In the genomic region with DNA sequence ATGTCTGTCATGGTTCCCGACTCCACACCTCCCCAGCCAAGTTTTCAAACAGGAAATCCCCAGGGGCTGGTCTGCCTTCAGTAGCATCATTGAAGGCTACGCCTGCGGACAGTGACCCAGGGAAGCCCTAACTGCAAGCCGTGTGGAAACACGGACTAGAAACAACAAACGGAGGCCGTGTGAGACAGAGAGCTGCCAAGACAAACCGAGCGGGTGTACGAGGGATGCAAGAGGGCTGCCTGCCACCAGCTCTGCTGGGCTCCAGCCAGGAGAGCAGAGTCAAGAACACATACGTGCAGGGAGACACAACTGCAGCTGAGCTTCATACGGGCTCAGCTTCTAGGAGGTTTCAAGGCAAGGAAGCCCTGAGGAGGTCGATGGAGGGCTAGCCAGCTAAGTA, we compare ENCODE assay signal across 13 mouse cellular contexts. TPM values are rescaled to one million over a fixed set of nuclear protein-coding genes. Genes with fewer than 3 reads are reported as not detected.
DNase-seq lines count a peak whose midpoint lies in the region; ATAC-seq lines count a peak whose summit lies in the region.
"Had no signal": no experiment of that assay in that cellular context is flagged by ENCODE, and none has a peak within 500 bp of the region (broad histone marks: within the 10 kb centered on the region; RNA-seq: fewer than 3 reads in every experiment).

No protein-coding gene starts in this region.

- H3K27me3 ChIP-seq in heart, embryonic 10.5 days (ENCODE audit: insufficient read depth, poor library complexity, severe bottlenecking) = no peaks in the 10 kb centered on the region
- H3K27me3 ChIP-seq in lung, embryonic 15.5 days = no peaks in the 10 kb centered on the region
- 0 out of 2 replicates have a peak, but pooled peaks cover 6% of the 10 kb centered on the region for H3K27me3 ChIP-seq in heart, embryonic 13.5 days (replicated peaks)
- H3K27me3 ChIP-seq: midbrain, embryonic 13.5 days had no signal

- H3K4me1 ChIP-seq in heart, embryonic 10.5 days = no peaks in the 10 kb centered on the region
- H3K4me1 ChIP-seq in lung, embryonic 15.5 days = peaks cover 13% of the 10 kb centered on the region
- no peaks in the 10 kb centered on the region for H3K4me1 ChIP-seq in heart, embryonic 13.5 days
- H3K4me1 ChIP-seq: liver, embryonic 12.5 days; midbrain, embryonic 13.5 days had no signal

- no peak overlapping the region; the same call in 1 of the 2 replicates for H3K4me2 ChIP-seq in lung, embryonic 15.5 days
- no peak overlapping the region for H3K4me2 ChIP-seq in heart, embryonic 13.5 days
- H3K4me2 ChIP-seq: liver, embryonic 12.5 days; midbrain, embryonic 13.5 days had no signal

- no peaks in the 10 kb centered on the region for H3K36me3 ChIP-seq in heart, embryonic 10.5 days
- no peaks in the 10 kb centered on the region for H3K36me3 ChIP-seq in lung, embryonic 15.5 days
- no peaks in the 10 kb centered on the region for H3K36me3 ChIP-seq in heart, embryonic 13.5 days
- H3K36me3 ChIP-seq: G1E; liver, embryonic 12.5 days; midbrain, embryonic 13.5 days had no signal

- ATAC-seq in lung, embryonic 15.5 days (ENCODE audit: borderline replicate concordance, extremely low read depth, low FRiP score, low TSS enrichment) = peak; percentile 77; the same call in 1 of the 2 replicates
- no peak for ATAC-seq in heart, embryonic 13.5 days (ENCODE audit: extremely low read depth, insufficient number of reproducible peaks, low FRiP score, low TSS enrichment)
- ATAC-seq: liver, embryonic 12.5 days; midbrain, embryonic 13.5 days had no signal

- H3K27ac ChIP-seq in heart, embryonic 10.5 days = no peak overlapping the region
- H3K27ac ChIP-seq in lung, embryonic 15.5 days = peak overlapping the region; percentile 29; the same call in 1 of the 2 replicates
- H3K27ac ChIP-seq in heart, embryonic 13.5 days (replicated peaks) = 0 out of 2 replicates have a peak overlapping the region, but pooled peaks have one; percentile 12
- H3K27ac ChIP-seq: liver, embryonic 12.5 days; midbrain, embryonic 13.5 days had no signal

- no peak overlapping the region for H3K4me3 ChIP-seq in heart, embryonic 10.5 days
- H3K4me3 ChIP-seq in lung, embryonic 15.5 days = no peak overlapping the region
- no peak overlapping the region for H3K4me3 ChIP-seq in heart, embryonic 13.5 days
- H3K4me3 ChIP-seq: liver, embryonic 12.5 days; midbrain, embryonic 13.5 days had no signal

- peak; percentile 50 to 51 for DNase-seq in heart, adult 9 months (ENCODE audit: low spot score in 2 of 2)
- no peak for DNase-seq in heart, embryonic 10.5 days (ENCODE audit: low spot score)
- no peak for DNase-seq in lung, postnatal 25 days (ENCODE audit: low spot score)
- DNase-seq in lung, postnatal 10 days = peak; percentile 72
- no peak for DNase-seq in embryo, embryonic 10.5 days (ENCODE audit: low spot score)
- DNase-seq: adrenal gland, postnatal 25 days; cerebellum, adult 8-10 months had no signal

- H3K9me3 ChIP-seq in heart, embryonic 10.5 days = no peaks in the 10 kb centered on the region
- H3K9me3 ChIP-seq in lung, embryonic 15.5 days = no peaks in the 10 kb centered on the region
- H3K9me3 ChIP-seq in heart, embryonic 13.5 days = no peaks in the 10 kb centered on the region
- H3K9me3 ChIP-seq: G1E; liver, embryonic 12.5 days; midbrain, embryonic 13.5 days had no signal

- H3K9ac ChIP-seq in lung, embryonic 15.5 days = no peak overlapping the region; the same call in 1 of the 2 replicates
- H3K9ac ChIP-seq in heart, embryonic 13.5 days = no peak overlapping the region
- H3K9ac ChIP-seq: liver, embryonic 12.5 days; midbrain, embryonic 13.5 days had no signal

- WGBS in heart, embryonic 10.5 days = 71% methylated on average over 13 of the region's 13 CpGs
- 43% methylated on average over 13 of the region's 13 CpGs for WGBS in lung, embryonic 15.5 days
- WGBS in heart, embryonic 13.5 days = 60% methylated on average over 13 of the region's 13 CpGs

RNA-seq across cellular contexts. Expression of a gene that starts 8.5 kb away (rescaled TPM):
- polyA plus RNA-seq in heart, embryonic 10.5 days (2016; fragmentation: Nextera tagmentation; extraction: Ambion mirVana) = 50.6 and 56.6 TPM in 2 replicates
- 54.1 and 58.4 TPM in 2 replicates for polyA plus RNA-seq in lung, embryonic 15.5 days (2015; fragmentation: Nextera tagmentation; extraction: Ambion mirVana)
- polyA plus RNA-seq in heart, embryonic 13.5 days (2015; fragmentation: Nextera tagmentation; extraction: Ambion mirVana) = 43.6 and 43.9 TPM in 2 replicates

RNA-seq across cellular contexts. Expression of a gene that starts 17.0 kb away (rescaled TPM):
- polyA plus RNA-seq in heart, embryonic 10.5 days (2016; fragmentation: Nextera tagmentation; extraction: Ambion mirVana) = 0.04 and 0.25 TPM in 2 replicates
- 0.26 and 0.35 TPM in 2 replicates for polyA plus RNA-seq in lung, embryonic 15.5 days (2015; fragmentation: Nextera tagmentation; extraction: Ambion mirVana)
- 0.04 and 0.08 TPM in 2 replicates for polyA plus RNA-seq in heart, embryonic 13.5 days (2015; fragmentation: Nextera tagmentation; extraction: Ambion mirVana)

RNA-seq across cellular contexts. Expression of a gene that starts 24.5 kb away (rescaled TPM):
- 8.0 and 10.8 TPM in 2 replicates for polyA plus RNA-seq in heart, embryonic 10.5 days (2016; fragmentation: Nextera tagmentation; extraction: Ambion mirVana)
- polyA plus RNA-seq in lung, embryonic 15.5 days (2015; fragmentation: Nextera tagmentation; extraction: Ambion mirVana) = 11.8 and 12.1 TPM in 2 replicates
- polyA plus RNA-seq in heart, embryonic 13.5 days (2015; fragmentation: Nextera tagmentation; extraction: Ambion mirVana) = 8.4 and 8.8 TPM in 2 replicates

RNA-seq across cellular contexts. Expression of a gene that starts 39.2 kb away (rescaled TPM):
- 0.28 and 2.3 TPM in 2 replicates for polyA plus RNA-seq in heart, embryonic 10.5 days (2016; fragmentation: Nextera tagmentation; extraction: Ambion mirVana)
- 0.55 and 0.66 TPM in 2 replicates for polyA plus RNA-seq in lung, embryonic 15.5 days (2015; fragmentation: Nextera tagmentation; extraction: Ambion mirVana)
- not detected in 2 replicates for polyA plus RNA-seq in heart, embryonic 13.5 days (2015; fragmentation: Nextera tagmentation; extraction: Ambion mirVana)
- polyA plus RNA-seq: G1E; midbrain, embryonic 13.5 days; small intestine, adult 2 months had no signal

RNA-seq across cellular contexts. Expression of a gene that starts 39.5 kb away (rescaled TPM):
- 287 and 294 TPM in 2 replicates for polyA plus RNA-seq in heart, embryonic 10.5 days (2016; fragmentation: Nextera tagmentation; extraction: Ambion mirVana)
- 414 and 437 TPM in 2 replicates for polyA plus RNA-seq in lung, embryonic 15.5 days (2015; fragmentation: Nextera tagmentation; extraction: Ambion mirVana)
- polyA plus RNA-seq in heart, embryonic 13.5 days (2015; fragmentation: Nextera tagmentation; extraction: Ambion mirVana) = 299 and 300 TPM in 2 replicates

Comparison
In these comparisons a context has a peak if more than half of its experiments do, and no peak if none do; other contexts are left out.
1. DNase-seq: peak in heart, adult 9 months (2 of 2) and lung, postnatal 10 days (single experiment); none in heart, embryonic 10.5 days (single experiment), lung, postnatal 25 days (single experiment) and embryo, embryonic 10.5 days (single experiment).